Mouse (Mus musculus) E14TG2a.4 (cell line): ENCODE results near the gene Sos2.
"Not testable (repeated sequence)": the region's sequence is repeated elsewhere in the genome, so short reads cannot be mapped to it uniquely, and the experiment has no call there.

ENCODE experiments used
- H3K27me3 ChIP-seq: 2 replicates; pipeline ENCODE4 v1.6.1; 2014; ENCODE audit warnings: low read length, control low read depth; ENCODE audit not compliant: insufficient read depth
- H3K36me3 ChIP-seq: 2 replicates; pipeline ENCODE4 v1.6.1; 2014; ENCODE audit warnings: low read length, control low read depth; ENCODE audit not compliant: insufficient read depth
- H3K4me1 ChIP-seq: replicated peaks from 2 replicates; pipeline ENCODE4 v1.6.1; 2014; ENCODE audit warnings: low read depth, low read length, control low read depth
- H3K4me3 ChIP-seq: replicated peaks from 2 replicates; pipeline ENCODE4 v1.5.1; 2014; ENCODE audit warnings: mild to moderate bottlenecking, low read length
- H3K9me3 ChIP-seq: 2 replicates; pipeline ENCODE4 v1.6.1; 2014; ENCODE audit warnings: low read length, control low read depth
- CTCF ChIP-seq: conservative IDR thresholded peaks from 2 replicates; pipeline ENCODE4 v1.5.1; 2014; ENCODE audit warnings: low read length
- NANOG ChIP-seq: IDR thresholded peaks from 2 replicates; pipeline ENCODE4 v1.6.1; 2014; ENCODE audit warnings: borderline replicate concordance, low read length, mixed read lengths
- POU5F1 ChIP-seq: IDR thresholded peaks from 2 replicates; pipeline ENCODE4 v1.6.1; 2014; ENCODE audit warnings: low read length, borderline replicate concordance

Gene Sos2

GRCm38 (mm10) chr12:69682065-69682787 lies 574 bp upstream of the Sos2 start:
- no peak for TF ChIP-seq POU5F1
- TF ChIP-seq NANOG = no peak
- no peak for TF ChIP-seq CTCF
- H3K4me3 ChIP-seq = peak overlapping the region; percentile 87
- H3K36me3 ChIP-seq = no peaks in the 10 kb centered on the region
- H3K9me3 ChIP-seq = no peaks in the 10 kb centered on the region
- H3K27me3 ChIP-seq = peaks cover 38% of the 10 kb centered on the region
- H3K4me1 ChIP-seq = peaks cover 9% of the 10 kb centered on the region; the same call in 1 of the 2 replicates

- H3K9me3 ChIP-seq = no peaks in the 10 kb centered on the region
- TF ChIP-seq NANOG (no peak), CTCF (no peak), POU5F1 (no peak)
- H3K4me3 ChIP-seq = peak overlapping the region; percentile 87
- peaks cover 9% of the 10 kb centered on the region; the same call in 1 of the 2 replicates for H3K4me1 ChIP-seq
- H3K27me3 ChIP-seq = peaks cover 38% of the 10 kb centered on the region
- no peaks in the 10 kb centered on the region for H3K36me3 ChIP-seq
Measured at GRCm38 (mm10) chr12:69680635-69681565, 752 bp downstream of the Sos2 start.

GRCm38 (mm10) chr12:69676157-69676556 lies 5.5 kb downstream of the Sos2 start:
- no peaks in the 10 kb centered on the region for H3K9me3 ChIP-seq
- peaks cover 6% of the 10 kb centered on the region; the same call in 1 of the 2 replicates for H3K4me1 ChIP-seq
- H3K27me3 ChIP-seq = peaks cover 17% of the 10 kb centered on the region
- H3K4me3 ChIP-seq = no peak overlapping the region
- TF ChIP-seq NANOG (no peak), CTCF (no peak), POU5F1 (no peak)
- no peaks in the 10 kb centered on the region for H3K36me3 ChIP-seq

DNA sequence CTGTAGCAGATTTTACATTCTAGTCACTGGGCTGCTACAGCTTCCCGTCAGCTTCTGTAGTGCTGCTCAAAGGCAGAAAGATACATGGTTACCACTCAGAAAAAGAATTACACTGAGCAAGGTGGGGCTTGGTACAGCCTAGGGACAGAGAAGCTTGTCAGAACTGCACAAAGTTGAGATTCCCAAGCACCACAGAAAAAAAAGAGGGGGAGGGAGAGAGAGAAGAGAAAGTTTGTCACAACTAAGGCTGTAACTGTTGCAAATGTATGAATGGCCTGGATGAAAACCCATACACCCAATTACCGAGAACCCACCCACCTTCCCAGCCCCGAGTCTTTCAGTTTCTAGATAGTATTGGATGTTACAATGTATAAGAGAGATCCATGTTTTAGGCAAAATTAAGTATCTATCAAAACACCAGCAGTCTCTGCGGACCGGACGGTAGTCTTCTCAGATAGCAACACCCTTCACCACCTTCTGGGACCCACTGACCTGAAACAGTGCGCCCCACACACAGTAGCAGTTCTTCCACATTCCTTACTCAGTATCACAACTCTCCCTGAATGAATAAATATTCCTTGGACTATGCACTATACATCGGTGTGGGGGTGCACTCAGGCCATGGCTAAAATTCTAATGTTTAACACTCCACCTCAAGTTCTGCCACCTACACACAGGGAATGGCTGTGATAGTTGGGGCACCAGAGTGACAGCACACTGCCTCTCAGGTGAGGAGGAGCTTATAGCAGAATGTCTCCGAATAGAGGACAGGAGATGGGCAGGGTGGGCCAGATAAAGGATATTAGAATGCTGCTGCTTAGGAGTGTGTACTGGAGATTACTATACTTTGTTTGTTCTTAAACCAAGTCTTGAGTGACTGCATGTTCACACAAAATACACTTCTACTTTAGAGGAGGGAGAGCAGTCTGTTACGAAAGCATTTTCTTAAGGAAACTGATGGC lies 6.8 kb downstream of the Sos2 start:
- Histone ChIP-seq H3K4me3 (no peak overlapping the region), H3K27me3 (peaks cover 6% of the 10 kb centered on the region), H3K36me3 (no peaks in the 10 kb centered on the region), H3K9me3 (no peaks in the 10 kb centered on the region), H3K4me1 (no peaks in the 10 kb centered on the region)
- TF ChIP-seq NANOG (no peak), CTCF (no peak), POU5F1 (no peak)

DNA sequence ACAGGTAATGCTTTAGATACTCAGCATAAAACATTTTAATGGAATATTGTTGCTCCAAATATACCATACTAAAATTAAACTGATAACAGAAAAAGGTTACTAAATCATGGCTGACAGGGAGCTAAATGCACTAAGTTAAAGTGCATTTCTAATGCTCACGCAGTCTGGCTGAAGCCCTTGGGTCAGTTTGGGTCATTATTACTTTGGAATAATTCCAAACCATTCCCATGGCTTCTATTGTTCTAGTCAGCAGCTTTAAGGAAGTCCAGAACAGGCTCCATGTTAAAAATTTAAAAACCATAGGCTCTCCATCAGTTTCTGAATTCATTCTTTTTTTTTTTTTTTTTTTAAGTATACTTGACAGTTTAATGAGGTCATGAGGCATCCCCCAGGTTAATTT lies 7.5 kb downstream of the Sos2 start:
- Histone ChIP-seq H3K4me3 (no peak overlapping the region), H3K36me3 (no peaks in the 10 kb centered on the region), H3K9me3 (no peaks in the 10 kb centered on the region), H3K4me1 (no peaks in the 10 kb centered on the region), H3K27me3 (peaks cover 3% of the 10 kb centered on the region; the same call in 1 of the 2 replicates)
- TF ChIP-seq CTCF (no peak), NANOG (no peak), POU5F1 (no peak)

DNA sequence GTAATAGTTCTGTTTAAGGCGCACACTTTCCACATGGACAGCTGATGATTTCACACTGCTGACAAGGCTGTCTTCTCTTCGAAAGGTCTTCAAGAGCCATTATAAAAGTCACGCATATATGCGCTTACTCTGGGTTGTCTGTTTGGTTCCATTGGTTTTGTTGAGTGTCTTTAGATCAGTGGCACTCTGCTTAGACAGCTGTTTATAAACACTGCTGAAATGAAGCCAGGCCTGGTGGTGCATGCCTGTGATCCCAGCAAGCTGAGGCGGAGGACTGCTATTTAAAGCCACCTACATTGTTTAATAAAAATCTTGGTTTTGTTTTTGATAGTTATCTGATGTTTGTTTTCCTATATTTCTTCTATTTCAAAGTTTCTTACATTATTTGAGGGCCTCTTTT lies 14.9 kb downstream of the Sos2 start:
- no peaks in the 10 kb centered on the region for H3K9me3 ChIP-seq
- no peaks in the 10 kb centered on the region for H3K27me3 ChIP-seq
- peaks cover 7% of the 10 kb centered on the region; the same call in 1 of the 2 replicates for H3K4me1 ChIP-seq
- no peak for TF ChIP-seq NANOG
- H3K36me3 ChIP-seq = no peaks in the 10 kb centered on the region
- no peak overlapping the region for H3K4me3 ChIP-seq

DNA sequence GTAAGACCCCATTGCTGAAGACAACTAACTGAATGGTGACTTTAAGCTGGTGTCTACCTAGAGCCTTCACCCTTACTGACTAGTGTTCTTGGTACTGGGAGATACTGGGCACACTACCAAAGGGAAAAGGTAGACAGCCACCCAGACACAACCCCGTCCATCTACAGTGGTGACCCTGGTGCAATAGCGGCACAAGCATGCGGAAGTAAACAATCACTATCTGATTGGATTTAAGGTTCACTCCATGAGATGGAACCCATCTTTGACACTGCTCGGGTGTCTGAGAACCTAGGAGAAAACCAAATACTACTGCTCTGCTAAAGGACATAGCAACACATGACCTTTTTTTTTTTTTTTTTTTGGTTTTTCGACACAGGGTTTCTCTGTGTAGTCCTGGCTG lies 20.0 kb downstream of the Sos2 start:
- TF ChIP-seq POU5F1 (no peak), CTCF (no peak), NANOG (no peak)
- H3K9me3 ChIP-seq = no peaks in the 10 kb centered on the region
- H3K4me1 ChIP-seq = no peaks in the 10 kb centered on the region
- no peak overlapping the region for H3K4me3 ChIP-seq
- H3K36me3 ChIP-seq = no peaks in the 10 kb centered on the region
- H3K27me3 ChIP-seq = no peaks in the 10 kb centered on the region

DNA sequence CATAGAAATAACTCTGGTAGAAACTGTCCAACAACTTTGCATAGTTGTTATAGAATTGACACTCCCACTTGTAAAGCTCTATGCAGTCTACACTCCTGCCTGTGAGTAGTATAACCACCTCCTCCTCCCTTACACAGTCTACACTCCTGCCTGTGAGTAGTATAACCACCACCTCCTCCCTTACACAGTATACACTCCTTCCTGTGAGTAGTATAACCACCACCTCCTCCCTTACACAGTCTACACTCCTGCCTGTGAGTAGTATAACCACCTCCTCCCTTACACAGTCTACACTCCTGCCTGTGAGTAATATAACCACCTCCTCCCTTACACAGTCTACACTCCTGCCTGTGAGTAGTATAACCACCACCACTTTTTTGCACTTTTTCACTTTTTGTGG lies 27.7 kb downstream of the Sos2 start:
- not testable (repeated sequence) for H3K4me3 ChIP-seq, H3K27me3 ChIP-seq, H3K36me3 ChIP-seq, H3K4me1 ChIP-seq, H3K9me3 ChIP-seq
